Mouse (Mus musculus) ES-E14 (cell line): ENCODE measurements around the gene Ldlrad2. TPM values are rescaled to one million over a fixed set of nuclear protein-coding genes. Genes with fewer than 3 reads are reported as not detected.

ENCODE experiments used
- DNase-seq: peaks from one replicate; pipeline ENCODE4 v3.0.0-alpha.2; 2013; ENCODE audit warnings: low read depth, low spot score
- H3K27ac ChIP-seq: 2 replicates; pipeline ENCODE4 v1.5.1; 2012; ENCODE audit warnings: low read depth, mild to moderate bottlenecking, low read length, moderate library complexity, mixed read lengths; ENCODE audit not compliant: poor library complexity, insufficient read depth, severe bottlenecking
- H3K36me3 ChIP-seq: 2 replicates; pipeline ENCODE4 v1.6.1; 2012; ENCODE audit warnings: mild to moderate bottlenecking, low read length, moderate library complexity, mixed read lengths; ENCODE audit not compliant: control insufficient read depth, poor library complexity, insufficient read depth, severe bottlenecking
- H3K4me1 ChIP-seq, 2 experiments: fragments of 150-350 bp in 1 of 2; sonication (generic) in 1 of 2; 2 replicates each; pipeline ENCODE4 v1.6.1; 2012; ENCODE audit warnings: low read length in 2 of 2, mild to moderate bottlenecking in 1 of 2, mixed read lengths in 1 of 2; ENCODE audit not compliant: control insufficient read depth in 2 of 2, insufficient read depth in 2 of 2, poor library complexity in 1 of 2
- H3K4me3 ChIP-seq, 2 experiments: fragments of 150-350 bp in 1 of 2; sonication (generic) in 1 of 2; 2 replicates each; pipeline ENCODE4 v1.5.1; 2012; ENCODE audit warnings: low read length in 2 of 2, low read depth in 1 of 2, mild to moderate bottlenecking in 1 of 2, mixed read lengths in 1 of 2; ENCODE audit not compliant: insufficient read depth in 1 of 2, poor library complexity in 1 of 2, severe bottlenecking in 1 of 2
- H3K9ac ChIP-seq: 2 replicates; pipeline ENCODE4 v1.6.1; 2012; ENCODE audit warnings: low read depth, mild to moderate bottlenecking, low read length, mixed read lengths; ENCODE audit not compliant: poor library complexity, insufficient read depth, severe bottlenecking
- H3K9me3 ChIP-seq: fragments of 150-350 bp; sonication (generic); 2 replicates; pipeline ENCODE4 v1.6.1; 2012; ENCODE audit warnings: low read depth, mild to moderate bottlenecking, low read length; ENCODE audit not compliant: control insufficient read depth, insufficient read depth
- CHD2 ChIP-seq: IDR thresholded peaks from 2 replicates; pipeline ENCODE4 v1.6.1; 2014; ENCODE audit warnings: mild to moderate bottlenecking, low read depth, low read length, inconsistent platforms
- HCFC1 ChIP-seq: IDR thresholded peaks from 2 replicates; pipeline ENCODE4 v1.6.1; 2012; ENCODE audit warnings: low read length, inconsistent platforms, borderline replicate concordance; ENCODE audit not compliant: insufficient read depth
- MAFK ChIP-seq: IDR thresholded peaks from 2 replicates; pipeline ENCODE4 v1.6.1; 2014; ENCODE audit warnings: mild to moderate bottlenecking, low read depth, low read length, inconsistent platforms; ENCODE audit not compliant: insufficient read depth
- ZC3H11A ChIP-seq: IDR thresholded peaks from 2 replicates; pipeline ENCODE4 v1.6.1; 2012; ENCODE audit warnings: low read depth, mild to moderate bottlenecking, inconsistent platforms, low read length, borderline replicate concordance
- ZNF384 ChIP-seq: IDR thresholded peaks from 2 replicates; pipeline ENCODE4 v1.6.1; 2012; ENCODE audit warnings: low read depth, low read length, inconsistent platforms
- in situ Hi-C, 2 experiments: fragments of 600-800 bp; cut with MboI; formaldehyde crosslinking; loops; one replicate each; pipeline ENCODE4 v1.15.1; 2025; ENCODE audit warnings: low sequenced_read_pairs in 2 of 2, inconsistent platforms in 1 of 2; ENCODE audit not compliant: unreplicated experiment in 2 of 2
- total RNA-seq: library from RNA; depleted of rRNA; stranded (reverse); fragments of 300-350 nt; gene quantifications from 2 replicates; pipeline ENCODE4 v1.2.3, GENCODE M21; 2012

Ldlrad2 gene
- total RNA-seq, 1 experiment = not detected

GRCm38 (mm10) chr4:137594496-137595270 is 20.3 kb upstream of the Ldlrad2 start:
- Histone ChIP-seq H3K36me3 (peaks cover 4% of the 10 kb centered on the region; the same call in 1 of the 2 replicates), H3K27ac (peak overlapping the region; percentile 99), H3K9ac (peak overlapping the region; percentile 89), H3K4me1 (peaks cover 2 to 3% of the 10 kb centered on the region in 2 experiments; a peak in 2 of 4 replicates), H3K9me3 (no peaks in the 10 kb centered on the region), H3K4me3 (peak overlapping the region; percentile 93 to 98)
- peak; percentile 54 for DNase-seq
- in situ Hi-C loops = no loop called here
- TF ChIP-seq ZNF384 (no peak), ZC3H11A (0 out of 2 replicates have a peak, but pooled peaks have one; percentile 8), HCFC1 (0 out of 2 replicates have a peak, but pooled peaks have one; percentile 43), CHD2 (no peak), MAFK (no peak)

- DNase-seq = peak; percentile 96
- in situ Hi-C loops = no loop called here
- H3K4me3 ChIP-seq = peak within 1 kb of the TSS; percentile 93 to 98
- H3K36me3 ChIP-seq = peaks cover 4% of the 10 kb centered on the region; the same call in 1 of the 2 replicates
- H3K9me3 ChIP-seq = no peaks in the 10 kb centered on the region
- TF ChIP-seq ZC3H11A (no peak), HCFC1 (peak; percentile 99)
- H3K4me1 ChIP-seq = peaks cover 2 to 3% of the 10 kb centered on the region in 2 experiments; a peak in 2 of 4 replicates
- H3K9ac ChIP-seq = peak within 1 kb of the TSS; percentile 98
- peak within 1 kb of the TSS; percentile 99 for H3K27ac ChIP-seq
Measured at GRCm38 (mm10) chr4:137593601-137594495, 19.5 kb upstream of the Ldlrad2 start, which contains the start of gene Usp48. Usp48 (plus strand) TSS chr4:137593755.

- Histone ChIP-seq H3K9ac (no peak overlapping the region), H3K27ac (peak overlapping the region; percentile 30; the same call in 1 of the 2 replicates)
- in situ Hi-C loops = no loop called here
Measured at GRCm38 (mm10) chr4:137590961-137591360, 16.6 kb upstream of the Ldlrad2 start.

GRCm38 (mm10) chr4:137589586-137589985 is 15.2 kb upstream of the Ldlrad2 start:
- no peak overlapping the region for H3K4me3 ChIP-seq
- in situ Hi-C loops = no loop called here
- TF ChIP-seq CHD2 (no peak), ZNF384 (no peak), MAFK (no peak), ZC3H11A (no peak), HCFC1 (no peak)
- no peak overlapping the region for H3K27ac ChIP-seq
- H3K36me3 ChIP-seq = no peaks in the 10 kb centered on the region
- H3K4me1 ChIP-seq = peaks cover 0 to 9% of the 10 kb centered on the region in 2 experiments; a peak in 2 of 4 replicates
- no peak for DNase-seq
- no peaks in the 10 kb centered on the region for H3K9me3 ChIP-seq
- H3K9ac ChIP-seq = no peak overlapping the region

More at GRCm38 (mm10) chr4:137590961-137591360, 16.6 kb upstream of the Ldlrad2 start:
- DNase-seq = no peak
- Histone ChIP-seq H3K9me3 (no peaks in the 10 kb centered on the region), H3K4me3 (no peak overlapping the region), H3K36me3 (peaks cover 4% of the 10 kb centered on the region; the same call in 1 of the 2 replicates), H3K4me1 (peaks cover under 1 to 9% of the 10 kb centered on the region in 2 experiments; a peak in 3 of 4 replicates)
- TF ChIP-seq HCFC1 = no peak
